Mouse (Mus musculus) limb, embryonic 14.5 days (tissue): ENCODE measurements at regions not wholly inside any gene's neighbourhood (a gene's known extent, or its start where the extent isn't known, plus 50 kb on each side); places are given as distances from the start of the nearest gene placed in this dataset.
A peak's percentile ranks its signal among the peaks of the same experiment; 100 is the strongest.

ENCODE experiments used
- ATAC-seq: fragments of 200-750 bp; cut with Nextera tagmentation; 2 replicates; pipeline ENCODE4 v1.8.0; 2017; ENCODE audit warnings: low read depth, moderate number of reproducible peaks, moderate TSS enrichment; ENCODE audit not compliant: low FRiP score
- DNase-seq: peaks from one replicate; pipeline ENCODE4 v3.0.0-alpha.2; 2015; ENCODE audit warnings: low spot score
- H3K27ac ChIP-seq: fragments of 300-500 bp; sonication (generic); replicated peaks from 2 replicates; pipeline ENCODE4 v1.5.1; 2014; ENCODE audit warnings: low read depth, mild to moderate bottlenecking, low read length, moderate library complexity, mixed read lengths
- H3K27me3 ChIP-seq: fragments of 300-500 bp; sonication (generic); 2 replicates; pipeline ENCODE4 v1.6.1; 2014; ENCODE audit warnings: low read length, mixed read lengths; ENCODE audit not compliant: control insufficient read depth, insufficient read depth
- H3K36me3 ChIP-seq: fragments of 300-500 bp; sonication (generic); 2 replicates; pipeline ENCODE4 v1.6.1; 2014; ENCODE audit warnings: mild to moderate bottlenecking, low read length, moderate library complexity, mixed read lengths; ENCODE audit not compliant: control insufficient read depth, insufficient read depth
- H3K4me1 ChIP-seq: fragments of 300-500 bp; sonication (generic); 2 replicates; pipeline ENCODE4 v1.6.1; 2014; ENCODE audit warnings: antibody characterized with exemption, low read length, mixed read lengths; ENCODE audit not compliant: control insufficient read depth, insufficient read depth
- H3K4me2 ChIP-seq: fragments of 300-500 bp; sonication (generic); replicated peaks from 2 replicates; pipeline ENCODE4 v1.6.1; 2014; ENCODE audit warnings: low read depth, mild to moderate bottlenecking, low read length, moderate library complexity; ENCODE audit not compliant: severe bottlenecking
- H3K4me3 ChIP-seq: fragments of 300-500 bp; sonication (generic); replicated peaks from 2 replicates; pipeline ENCODE4 v1.5.1; 2014; ENCODE audit warnings: low read length
- H3K9ac ChIP-seq: fragments of 300-500 bp; sonication (generic); 2 replicates; pipeline ENCODE4 v1.6.1; 2014; ENCODE audit warnings: mild to moderate bottlenecking, low read depth, low read length, moderate library complexity; ENCODE audit not compliant: severe bottlenecking
- H3K9me3 ChIP-seq: fragments of 300-500 bp; sonication (generic); 2 replicates; pipeline ENCODE4 v1.6.1; 2016; ENCODE audit warnings: low read length; ENCODE audit not compliant: control insufficient read depth
- POLR2A ChIP-seq: fragments of 200-500 bp; IDR thresholded peaks from 2 replicates; pipeline ENCODE4 v1.8.0; 2012; ENCODE audit warnings: inconsistent platforms, mild to moderate bottlenecking, moderate library complexity, borderline replicate concordance; ENCODE audit not compliant: insufficient read depth, insufficient read length; ENCODE audit errors: extremely low read depth
- WGBS: fragments of 180-500 bp; shearing (Covaris S2); extraction: QIAGEN DNeasy Blood & Tissue Kit; methylation state at CpG from one replicate; pipeline ENCODE4 v1.1.7; 2014; 5-methylcytosine and 5-hydroxymethylcytosine counted together

DNA sequence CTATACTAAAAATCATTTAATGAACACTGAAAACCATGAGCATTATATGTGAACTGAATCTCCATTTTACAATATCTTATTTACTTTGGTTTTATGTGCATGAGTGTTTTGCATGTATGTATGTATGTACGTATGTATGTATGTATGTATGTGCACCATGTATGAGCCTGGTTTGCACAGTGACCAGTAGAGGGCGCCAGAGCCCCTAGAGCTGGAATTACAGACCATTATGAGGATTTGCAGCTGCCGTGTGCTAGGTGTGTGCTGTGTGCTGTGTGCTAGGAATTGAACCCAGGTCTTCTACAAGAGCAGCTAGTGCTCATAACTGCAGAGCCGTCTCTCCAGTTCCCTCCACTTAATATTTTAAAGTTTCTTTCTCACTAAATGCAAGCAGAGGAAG is 147.5 kb upstream of the Gm6657 start:
- whole genome bisulfite sequencing, result 81% methylated on average over 4 of the region's 4 CpGs
- Histone ChIP-seq H3K27ac (no peak overlapping the region), H3K4me1 (no peaks in the 10 kb centered on the region), H3K36me3 (no peaks in the 10 kb centered on the region), H3K9me3 (no peaks in the 10 kb centered on the region), H3K9ac (no peak overlapping the region), H3K4me3 (no peak overlapping the region), H3K27me3 (no peaks in the 10 kb centered on the region), H3K4me2 (no peak overlapping the region)
- no peak for DNase-seq
- no peak for TF ChIP-seq POLR2A
- no peak for ATAC-seq

DNA sequence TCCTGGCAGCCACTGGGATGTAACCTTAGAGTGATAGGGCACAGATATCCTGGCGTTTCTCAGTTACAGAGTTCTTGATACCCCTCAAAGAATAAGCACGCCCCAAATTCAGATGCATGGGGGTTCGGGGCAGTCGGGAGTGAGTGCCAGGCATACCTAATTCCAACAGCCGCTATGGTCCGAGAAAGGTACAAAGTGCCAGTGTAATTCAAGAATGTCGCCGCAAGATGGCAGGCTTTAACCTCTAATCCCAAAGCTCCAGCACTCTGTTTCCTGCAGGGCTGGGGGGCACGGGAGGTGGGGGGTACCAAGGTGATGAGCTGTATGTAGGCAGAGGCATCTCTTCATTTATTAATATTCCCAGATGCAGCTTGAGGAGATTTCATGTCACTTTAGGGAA is 138.1 kb upstream of the Gm6657 start:
- H3K27me3 ChIP-seq, result no peaks in the 10 kb centered on the region
- H3K9ac ChIP-seq, result no peak overlapping the region
- H3K9me3 ChIP-seq, result no peaks in the 10 kb centered on the region
- no peak overlapping the region for H3K27ac ChIP-seq
- ATAC-seq (0 out of 2 replicates have a peak, but pooled peaks have one; percentile 44), DNase-seq (peak; percentile 55)
- no peaks in the 10 kb centered on the region for H3K4me1 ChIP-seq
- no peak for TF ChIP-seq POLR2A
- peak overlapping the region; percentile 40; the same call in 1 of the 2 replicates for H3K4me2 ChIP-seq
- H3K4me3 ChIP-seq, result no peak overlapping the region
- 4% methylated on average over 9 of the region's 9 CpGs for WGBS
- H3K36me3 ChIP-seq, result no peaks in the 10 kb centered on the region

DNA sequence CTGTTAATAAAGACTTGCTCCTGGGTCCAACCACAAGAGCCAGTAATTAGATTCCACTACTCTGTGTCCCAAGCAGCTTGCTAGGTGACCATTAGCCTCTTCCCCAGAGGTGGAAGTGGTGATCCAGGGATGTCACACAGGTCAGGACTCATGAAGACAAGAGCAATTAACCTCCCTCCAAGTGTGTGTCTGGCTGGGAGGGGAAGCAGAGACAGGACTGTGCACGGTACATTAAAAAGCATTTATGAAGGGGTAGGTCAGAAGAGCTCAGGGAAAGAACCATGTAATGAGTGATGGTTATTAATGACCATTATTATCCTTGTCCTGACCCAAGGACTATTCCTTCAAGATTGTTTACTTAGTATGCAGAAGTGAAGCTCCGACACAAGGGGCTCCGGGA is 136.9 kb upstream of the Gm6657 start:
- WGBS, result 66% methylated on average over 3 of the region's 3 CpGs
- no peak for DNase-seq
- H3K27ac ChIP-seq, result no peak overlapping the region
- no peak for TF ChIP-seq POLR2A
- H3K4me2 ChIP-seq, result no peak overlapping the region
- no peak for ATAC-seq
- no peaks in the 10 kb centered on the region for H3K36me3 ChIP-seq
- H3K4me1 ChIP-seq, result no peaks in the 10 kb centered on the region
- H3K9ac ChIP-seq, result no peak overlapping the region
- H3K27me3 ChIP-seq, result no peaks in the 10 kb centered on the region
- H3K9me3 ChIP-seq, result no peaks in the 10 kb centered on the region
- no peak overlapping the region for H3K4me3 ChIP-seq

DNA sequence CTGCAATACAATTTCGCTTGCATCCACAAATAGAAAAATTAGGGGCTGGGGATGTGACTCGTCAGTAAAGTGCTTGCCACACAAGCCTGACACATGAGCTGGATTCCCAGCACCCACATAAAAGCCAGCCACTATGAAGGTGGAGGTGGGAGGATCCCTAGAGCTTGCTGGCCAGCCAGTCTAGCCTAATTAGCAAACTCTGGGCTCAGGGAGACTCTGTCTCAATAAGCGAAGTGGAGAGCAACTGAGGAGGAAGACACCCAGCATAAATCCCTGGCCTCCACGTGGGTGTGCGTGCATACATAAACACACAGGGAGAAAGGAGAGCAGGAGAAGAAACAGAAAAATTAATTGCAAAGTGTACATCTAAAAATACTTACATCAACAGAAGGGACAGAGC is 134.1 kb upstream of the Gm6657 start:
- Histone ChIP-seq H3K9ac (no peak overlapping the region), H3K4me1 (no peaks in the 10 kb centered on the region), H3K4me3 (no peak overlapping the region), H3K4me2 (no peak overlapping the region), H3K9me3 (no peaks in the 10 kb centered on the region), H3K27me3 (no peaks in the 10 kb centered on the region), H3K27ac (no peak overlapping the region), H3K36me3 (no peaks in the 10 kb centered on the region)
- TF ChIP-seq POLR2A, result no peak
- ATAC-seq (no peak), DNase-seq (no peak)
- 57% methylated on average over 5 of the region's 5 CpGs for WGBS

DNA sequence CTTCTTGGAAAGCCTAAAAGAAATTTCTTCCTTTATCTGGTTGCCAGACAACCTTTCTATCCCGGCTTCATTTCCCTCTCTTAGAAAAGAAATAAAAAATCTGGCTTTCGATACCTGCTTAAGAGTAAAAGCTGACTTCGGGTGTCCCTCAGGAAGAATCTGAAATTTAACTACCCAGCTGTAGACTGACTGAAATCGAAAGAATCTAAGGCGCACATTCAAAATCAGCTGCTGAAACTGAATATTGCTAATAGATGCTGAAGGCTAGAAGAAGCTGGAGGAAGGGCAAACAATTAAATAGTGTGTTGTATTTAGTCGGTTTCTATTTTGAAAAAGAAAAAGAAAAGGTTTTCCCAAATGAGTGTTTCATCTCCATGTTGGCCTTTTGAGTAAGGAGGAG is 128.0 kb upstream of the Gm6657 start:
- DNase-seq (peak; percentile 30), ATAC-seq (no peak)
- H3K27me3 ChIP-seq, result no peaks in the 10 kb centered on the region
- WGBS, result 55% methylated on average over 6 of the region's 6 CpGs
- H3K27ac ChIP-seq, result no peak overlapping the region
- H3K4me2 ChIP-seq, result no peak overlapping the region
- TF ChIP-seq POLR2A, result no peak
- no peak overlapping the region for H3K9ac ChIP-seq
- H3K9me3 ChIP-seq, result no peaks in the 10 kb centered on the region
- peaks cover 4% of the 10 kb centered on the region; the same call in 1 of the 2 replicates for H3K4me1 ChIP-seq
- H3K4me3 ChIP-seq, result no peak overlapping the region
- H3K36me3 ChIP-seq, result no peaks in the 10 kb centered on the region

DNA sequence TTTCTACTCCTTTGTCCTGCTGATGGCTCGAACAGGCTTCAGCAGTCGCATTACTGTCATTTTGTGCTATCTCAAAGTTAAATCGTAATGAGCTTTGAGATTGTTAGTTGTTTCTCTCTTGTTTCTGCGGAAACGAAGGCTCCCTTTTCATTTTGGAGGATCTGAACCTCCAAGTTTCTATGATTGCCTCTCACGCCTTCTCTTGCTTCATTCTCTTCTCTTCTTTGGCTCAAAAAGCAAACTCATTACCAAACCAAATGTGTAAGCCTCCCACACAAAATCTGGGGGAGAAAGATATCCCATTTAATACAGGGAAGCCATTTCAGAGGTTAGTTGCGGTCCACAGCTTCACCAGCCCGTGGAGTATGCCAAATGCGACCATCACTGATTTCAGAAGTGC is 121.1 kb upstream of the Gm6657 start:
- 91% methylated on average over 9 of the region's 9 CpGs for WGBS
- H3K4me2 ChIP-seq, result no peak overlapping the region
- H3K36me3 ChIP-seq, result no peaks in the 10 kb centered on the region
- no peak for ATAC-seq
- no peak overlapping the region for H3K4me3 ChIP-seq
- no peak overlapping the region for H3K9ac ChIP-seq
- H3K9me3 ChIP-seq, result no peaks in the 10 kb centered on the region
- H3K27ac ChIP-seq, result no peak overlapping the region
- H3K4me1 ChIP-seq, result peaks cover 5% of the 10 kb centered on the region
- DNase-seq, result no peak
- no peaks in the 10 kb centered on the region for H3K27me3 ChIP-seq
- TF ChIP-seq POLR2A, result no peak
